Mouse (Mus musculus): Measurements from ENCODE around the gene Hrh2.

The Hrh2 gene

GRCm38 (mm10) chr13:54192021-54192481 lies at the start of gene Hrh2:
Gene Hrh2, plus strand, starts transcription at chr13:54192129.
- DNase-seq (ENCODE audit: low spot score), result no peak

- DNase-seq (ENCODE audit: low spot score), result no peak
Measured at GRCm38 (mm10) chr13:54143788-54144187, 48.1 kb upstream of the Hrh2 start.

GRCm38 (mm10) chr13:54144624-54145023 lies 47.3 kb upstream of the Hrh2 start:
- DNase-seq (ENCODE audit: low spot score), result no peak

GRCm38 (mm10) chr13:54147328-54147727 lies 44.6 kb upstream of the Hrh2 start:
- DNase-seq (ENCODE audit: low spot score), result no peak

GRCm38 (mm10) chr13:54152421-54152820 lies 39.5 kb upstream of the Hrh2 start:
- no peak for DNase-seq (ENCODE audit: low spot score)

GRCm38 (mm10) chr13:54152911-54153310 lies 39.0 kb upstream of the Hrh2 start:
- no peak for DNase-seq (ENCODE audit: low spot score)

GRCm38 (mm10) chr13:54153672-54154218 lies 38.2 kb upstream of the Hrh2 start:
- no peak for DNase-seq (ENCODE audit: low spot score)

- DNase-seq (ENCODE audit: low spot score), result no peak
Measured at GRCm38 (mm10) chr13:54155822-54156221, 36.1 kb upstream of the Hrh2 start.

- DNase-seq (ENCODE audit: low spot score), result no peak
Measured at GRCm38 (mm10) chr13:54159256-54159655, 32.7 kb upstream of the Hrh2 start.

GRCm38 (mm10) chr13:54159756-54160155 lies 32.2 kb upstream of the Hrh2 start:
- DNase-seq (ENCODE audit: low spot score), result no peak

- DNase-seq (ENCODE audit: low spot score), result no peak
Measured at GRCm38 (mm10) chr13:54160546-54160945, 31.4 kb upstream of the Hrh2 start.

- DNase-seq (ENCODE audit: low spot score), result no peak
Measured at GRCm38 (mm10) chr13:54161514-54161913, 30.4 kb upstream of the Hrh2 start.

- DNase-seq (ENCODE audit: low spot score), result no peak
Measured at GRCm38 (mm10) chr13:54163363-54163762, 28.6 kb upstream of the Hrh2 start.

GRCm38 (mm10) chr13:54164462-54164861 lies 27.5 kb upstream of the Hrh2 start:
- no peak for DNase-seq (ENCODE audit: low spot score)

- DNase-seq (ENCODE audit: low spot score), result no peak
Measured at GRCm38 (mm10) chr13:54165066-54165465, 26.9 kb upstream of the Hrh2 start.

GRCm38 (mm10) chr13:54165765-54166164 lies 26.2 kb upstream of the Hrh2 start:
- no peak for DNase-seq (ENCODE audit: low spot score)

- DNase-seq (ENCODE audit: low spot score), result no peak
Measured at GRCm38 (mm10) chr13:54167036-54167435, 24.9 kb upstream of the Hrh2 start.

- no peak for DNase-seq (ENCODE audit: low spot score)
Measured at GRCm38 (mm10) chr13:54168675-54169074, 23.3 kb upstream of the Hrh2 start.

- DNase-seq (ENCODE audit: low spot score), result no peak
Measured at GRCm38 (mm10) chr13:54170288-54170687, 21.6 kb upstream of the Hrh2 start.

- no peak for DNase-seq (ENCODE audit: low spot score)
Measured at GRCm38 (mm10) chr13:54171346-54171745, 20.6 kb upstream of the Hrh2 start.

- no peak for DNase-seq (ENCODE audit: low spot score)
Measured at GRCm38 (mm10) chr13:54171761-54172160, 20.2 kb upstream of the Hrh2 start.

- no peak for DNase-seq (ENCODE audit: low spot score)
Measured at GRCm38 (mm10) chr13:54173941-54174340, 18.0 kb upstream of the Hrh2 start.

- no peak for DNase-seq (ENCODE audit: low spot score)
Measured at GRCm38 (mm10) chr13:54174703-54175102, 17.2 kb upstream of the Hrh2 start.

GRCm38 (mm10) chr13:54175426-54175825 lies 16.5 kb upstream of the Hrh2 start:
- DNase-seq (ENCODE audit: low spot score), result no peak

Data from layer of hippocampus, adult 9-10 months (tissue).